Mouse (Mus musculus): ENCODE measurements around the gene Igf2bp2.

GRCm38 (mm10) chr16:22129511-22129910 is 33.6 kb downstream of the Igf2bp2 start:
- TF ChIP-seq CTCF (conservative IDR thresholded peaks at IDR 0.05; ENCODE audit: low read length) (no peak; the same call in 1 of the 2 replicates), POU5F1 (IDR thresholded peaks at IDR 0.05; ENCODE audit: borderline replicate concordance, low read length) (no peak), NANOG (IDR thresholded peaks at IDR 0.05; ENCODE audit: borderline replicate concordance, low read length) (no peak)
